Comparison of ENCODE assay signal across 17 mouse cellular contexts in genomic region chr1:87032466-87032865, GRCm38 (mm10). TPM values are rescaled to one million over a fixed set of nuclear protein-coding genes. Genes with fewer than 3 reads are reported as not detected.
DNase-seq lines count a peak whose midpoint lies in the region; ATAC-seq lines count a peak whose summit lies in the region.
"Had no signal": no experiment of that assay in that cellular context is flagged by ENCODE, and none has a peak within 500 bp of the region (broad histone marks: within the 10 kb centered on the region; RNA-seq: fewer than 3 reads in every experiment).

No protein-coding gene starts in this region.

- no peaks in the 10 kb centered on the region for H3K9me3 ChIP-seq in lung, embryonic 15.5 days
- no peaks in the 10 kb centered on the region for H3K9me3 ChIP-seq in intestine, embryonic 16.5 days (ENCODE audit: control insufficient read depth, low read length)
- H3K9me3 ChIP-seq: embryonic facial prominence, embryonic 10.5 days; neural tube, embryonic 13.5 days had no signal

- 17% methylated on average over 7 of the region's 7 CpGs for WGBS in lung, embryonic 15.5 days
- 29% methylated on average over 7 of the region's 7 CpGs for WGBS in intestine, embryonic 16.5 days

- H3K27ac ChIP-seq in lung, embryonic 15.5 days, result peak overlapping the region; percentile 84
- H3K27ac ChIP-seq in intestine, embryonic 16.5 days (ENCODE audit: low read length), result no peak overlapping the region
- H3K27ac ChIP-seq: embryonic facial prominence, embryonic 10.5 days; layer of hippocampus, adult 2 months; neural tube, embryonic 13.5 days had no signal

- H3K4me2 ChIP-seq in lung, embryonic 15.5 days, result no peak overlapping the region
- H3K4me2 ChIP-seq in intestine, embryonic 16.5 days (ENCODE audit: low read depth, low read length), result no peak overlapping the region
- H3K4me2 ChIP-seq: neural tube, embryonic 13.5 days had no signal

- H3K4me1 ChIP-seq in lung, embryonic 15.5 days, result peaks cover 53% of the 10 kb centered on the region
- H3K4me1 ChIP-seq in intestine, embryonic 16.5 days (ENCODE audit: control insufficient read depth, insufficient read depth, low read length), result peaks cover 31% of the 10 kb centered on the region

- no peak for ATAC-seq in lung, embryonic 15.5 days (ENCODE audit: borderline replicate concordance, extremely low read depth, low FRiP score, low TSS enrichment)
- ATAC-seq in intestine, embryonic 16.5 days, result peak; percentile 57
- ATAC-seq: hindbrain, embryonic 16.5 days had no signal

- no peaks in the 10 kb centered on the region for H3K36me3 ChIP-seq in lung, embryonic 15.5 days
- H3K36me3 ChIP-seq in intestine, embryonic 16.5 days (ENCODE audit: control insufficient read depth, insufficient read depth, low read length), result no peaks in the 10 kb centered on the region
- H3K36me3 ChIP-seq: embryonic facial prominence, embryonic 10.5 days; neural tube, embryonic 13.5 days had no signal

- no peak overlapping the region for H3K4me3 ChIP-seq in lung, embryonic 15.5 days
- no peak overlapping the region for H3K4me3 ChIP-seq in intestine, embryonic 16.5 days (ENCODE audit: low read length)
- H3K4me3 ChIP-seq: embryonic facial prominence, embryonic 10.5 days; layer of hippocampus, adult 2 months; neural tube, embryonic 13.5 days had no signal

- H3K9ac ChIP-seq in lung, embryonic 15.5 days, result no peak overlapping the region
- no peak overlapping the region for H3K9ac ChIP-seq in intestine, embryonic 16.5 days (ENCODE audit: low read depth, low read length)
- H3K9ac ChIP-seq: neural tube, embryonic 13.5 days had no signal

- no peaks in the 10 kb centered on the region for H3K27me3 ChIP-seq in lung, embryonic 15.5 days
- H3K27me3 ChIP-seq in intestine, embryonic 16.5 days (replicated peaks; ENCODE audit: control insufficient read depth, insufficient read depth, low read length), result no peaks in the 10 kb centered on the region
- H3K27me3 ChIP-seq: neural tube, embryonic 13.5 days had no signal

- DNase-seq in heart, adult 11 months, result peak; percentile 90
- DNase-seq in heart, postnatal 4 days, result no peak
- no peak for DNase-seq in lung, postnatal 25 days (ENCODE audit: low spot score)
- DNase-seq in cerebellum, adult 11 months, result peak; percentile 52
- DNase-seq in left cerebral cortex, adult 11 months (ENCODE audit: low spot score), result no peak
- DNase-seq in gastrocnemius, postnatal 10 days, result no peak
- DNase-seq: left cerebral cortex, postnatal 4 days; lung, postnatal 14 days; midbrain, embryonic 14.5 days; right cerebral cortex, postnatal 4 days had no signal

RNA-seq across cellular contexts. Expression of gene Alppl2, which starts 57.3 kb away (rescaled TPM):
- total RNA-seq in heart, postnatal 4 days (2021), result not detected
- not detected in 2 replicates for polyA plus RNA-seq in lung, embryonic 15.5 days (2015; fragmentation: Nextera tagmentation; extraction: Ambion mirVana)
- polyA plus RNA-seq in intestine, embryonic 16.5 days (2015; fragmentation: Nextera tagmentation; extraction: Ambion mirVana), result not detected in 2 replicates
- not detected for total RNA-seq in gastrocnemius, postnatal 10 days (2021)
- total RNA-seq: layer of hippocampus, adult 2 months; left cerebral cortex, postnatal 4 days had no signal
- polyA plus RNA-seq: embryonic facial prominence, embryonic 10.5 days; heart, embryonic 16.5 days; hindbrain, embryonic 16.5 days; midbrain, embryonic 14.5 days; neural tube, embryonic 13.5 days had no signal

Comparison
In these comparisons a context has a peak if more than half of its experiments do, and no peak if none do; other contexts are left out.
1. DNase-seq: peak in heart, adult 11 months (single experiment) and cerebellum, adult 11 months (single experiment); none in heart, postnatal 4 days (single experiment), lung, postnatal 25 days (single experiment), left cerebral cortex, adult 11 months (single experiment) and gastrocnemius, postnatal 10 days (single experiment).